Mouse (Mus musculus) CH12F3 (cell line): ENCODE measurements around the gene Cacna1a.
"Not testable (repeated sequence)": the region's sequence is repeated elsewhere in the genome, so short reads cannot be mapped to it uniquely, and the experiment has no call there.

Experiments used
- in situ Hi-C: fragments of 300-500 bp; cut with MboI; formaldehyde crosslinking; loops from 2 replicates; pipeline ENCODE4 v1.14.3; 2020; ENCODE audit warnings: low sequenced_read_pairs

The Cacna1a gene

GRCm38 (mm10) chr8:84656191-84656525 is 267.9 kb downstream of the Cacna1a start:
- in situ Hi-C loops = no loop called here

GRCm38 (mm10) chr8:84656641-84657126 is 268.4 kb downstream of the Cacna1a start:
- in situ Hi-C loops = no loop called here

DNA sequence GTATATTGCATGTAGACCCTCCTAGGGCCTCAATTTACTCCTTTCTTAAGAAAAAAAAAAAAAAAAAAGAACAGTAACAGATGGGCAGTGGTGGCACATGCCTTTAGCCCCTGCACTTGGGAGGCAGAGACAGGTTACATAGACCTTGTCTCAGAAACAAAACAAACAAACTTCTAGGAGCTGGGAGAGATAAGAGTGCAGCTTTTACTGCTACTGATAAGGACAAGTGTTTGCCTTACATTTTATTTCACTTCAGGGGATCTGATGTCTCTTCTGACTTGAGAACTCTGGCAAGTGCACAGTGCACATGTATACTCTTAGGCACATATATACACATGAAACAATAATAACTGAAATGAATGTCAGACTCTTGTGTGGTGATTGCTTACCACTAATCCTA is 269.0 kb downstream of the Cacna1a start:
- in situ Hi-C loops = no loop called here

DNA sequence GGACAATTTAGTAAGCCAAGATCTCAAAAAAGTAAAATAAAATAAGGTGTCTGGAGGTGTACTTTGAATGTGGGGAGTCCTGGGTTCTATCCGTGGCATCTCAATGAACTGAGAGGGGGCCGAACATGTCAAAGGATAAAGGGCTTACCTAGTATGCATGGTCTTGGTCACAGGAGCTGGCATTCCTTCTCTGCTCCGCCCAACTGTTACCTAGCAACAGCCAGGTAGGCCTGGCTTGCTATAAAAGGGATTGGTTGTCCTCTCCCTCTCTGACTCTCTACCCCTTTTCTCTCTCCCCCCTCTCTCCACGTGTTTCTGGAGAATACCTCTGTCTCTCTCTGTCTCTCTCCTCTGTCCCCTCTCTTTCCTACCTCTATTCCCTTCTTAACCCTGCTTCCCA is 269.4 kb downstream of the Cacna1a start:
- in situ Hi-C loops = no loop called here

GRCm38 (mm10) chr8:84658951-84659350 is 270.7 kb downstream of the Cacna1a start:
- in situ Hi-C loops = no loop called here

GRCm38 (mm10) chr8:84659936-84660818 is 271.9 kb downstream of the Cacna1a start:
- in situ Hi-C loops = no loop called here

DNA sequence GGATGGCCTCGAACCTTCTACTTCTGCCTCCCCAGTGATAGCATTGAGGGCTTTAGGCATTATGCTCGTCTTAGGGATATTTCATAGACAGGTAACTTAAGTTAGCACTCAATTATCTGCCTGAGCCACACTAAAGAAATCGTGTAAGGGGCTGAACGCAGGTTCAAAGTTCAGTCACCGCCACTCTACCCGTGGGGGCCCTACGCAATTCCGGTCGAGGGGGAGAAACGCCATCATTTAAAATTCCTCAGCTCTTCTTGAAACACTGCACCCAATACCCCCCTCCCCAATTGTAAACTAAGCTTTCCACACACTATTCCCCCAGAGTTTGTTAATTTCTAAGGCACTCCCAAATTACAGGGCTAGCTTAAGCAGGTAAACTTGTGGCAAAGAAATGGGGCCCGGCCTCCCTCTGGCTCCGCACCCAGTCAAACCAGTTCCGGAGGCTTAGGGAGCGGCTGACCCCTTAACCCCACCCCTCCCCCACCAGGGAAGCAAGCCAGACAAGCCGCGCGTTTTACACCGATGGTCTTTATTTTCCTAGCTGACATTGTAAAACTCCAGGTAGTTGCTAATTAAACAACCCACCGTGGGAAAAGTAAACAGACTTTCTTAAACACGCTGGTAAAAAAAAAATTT is 272.7 kb downstream of the Cacna1a start:
- in situ Hi-C loops = no loop called here

DNA sequence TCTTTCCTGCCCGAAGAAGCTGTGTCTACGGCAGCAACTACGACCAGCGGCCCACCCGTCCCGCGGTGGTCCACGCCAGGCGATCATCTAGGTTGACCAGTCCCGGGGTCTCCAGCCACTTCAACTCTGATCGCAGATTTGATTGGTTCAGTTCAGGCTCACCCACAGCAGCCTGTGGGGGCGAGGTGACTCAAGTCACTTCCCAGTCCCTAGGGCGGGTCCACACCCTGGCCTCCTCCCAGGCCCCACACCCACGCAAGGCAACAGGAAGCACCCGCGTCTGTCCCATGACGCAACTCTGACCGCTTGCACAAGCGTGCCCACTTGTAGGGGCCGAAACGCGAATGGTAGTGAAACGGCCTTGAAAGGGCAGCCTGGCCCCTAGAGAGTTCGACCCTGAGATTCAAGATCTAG is 273.2 kb downstream of the Cacna1a start:
- in situ Hi-C loops = no loop called here

DNA sequence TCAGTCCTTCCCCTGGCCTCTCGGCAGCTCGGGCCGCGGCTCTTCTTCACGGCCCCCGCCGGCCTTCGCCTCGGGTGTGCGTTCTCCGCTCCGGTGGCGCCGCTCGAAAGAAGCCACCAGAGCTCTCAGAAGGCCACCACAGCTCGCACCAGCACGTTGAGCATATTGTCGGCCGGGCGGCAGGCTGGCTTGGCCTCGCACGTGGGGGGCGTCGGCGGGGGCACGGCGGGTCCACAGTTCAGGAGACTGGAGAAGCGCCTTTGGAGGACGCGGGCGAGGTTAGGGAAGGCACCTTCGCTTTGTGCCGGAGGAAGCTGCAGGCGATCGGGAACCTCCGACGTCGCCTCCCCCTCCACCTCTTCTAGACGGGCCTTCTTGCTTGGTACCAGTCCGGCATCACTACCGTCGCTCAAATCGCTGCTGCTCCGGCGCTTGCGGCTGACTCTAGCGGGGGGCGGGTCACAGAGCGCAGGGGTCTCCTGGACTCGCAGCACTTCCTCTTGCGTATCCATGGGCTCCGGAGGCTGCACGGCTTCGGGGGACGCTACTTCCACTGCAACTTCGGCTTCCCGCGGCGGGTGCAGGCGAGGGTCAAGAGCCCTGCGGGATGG is 273.8 kb downstream of the Cacna1a start:
- in situ Hi-C loops = no loop called here

- in situ Hi-C loops = no loop called here
These were observed 274.4 kb downstream of the Cacna1a start, which contains the start of gene Ier2 for GRCm38 (mm10) chr8:84662581-84663065. Ier2 (minus strand) TSS chr8:84662852.

GRCm38 (mm10) chr8:84663483-84664327 is 275.5 kb downstream of the Cacna1a start:
- in situ Hi-C loops = no loop called here

DNA sequence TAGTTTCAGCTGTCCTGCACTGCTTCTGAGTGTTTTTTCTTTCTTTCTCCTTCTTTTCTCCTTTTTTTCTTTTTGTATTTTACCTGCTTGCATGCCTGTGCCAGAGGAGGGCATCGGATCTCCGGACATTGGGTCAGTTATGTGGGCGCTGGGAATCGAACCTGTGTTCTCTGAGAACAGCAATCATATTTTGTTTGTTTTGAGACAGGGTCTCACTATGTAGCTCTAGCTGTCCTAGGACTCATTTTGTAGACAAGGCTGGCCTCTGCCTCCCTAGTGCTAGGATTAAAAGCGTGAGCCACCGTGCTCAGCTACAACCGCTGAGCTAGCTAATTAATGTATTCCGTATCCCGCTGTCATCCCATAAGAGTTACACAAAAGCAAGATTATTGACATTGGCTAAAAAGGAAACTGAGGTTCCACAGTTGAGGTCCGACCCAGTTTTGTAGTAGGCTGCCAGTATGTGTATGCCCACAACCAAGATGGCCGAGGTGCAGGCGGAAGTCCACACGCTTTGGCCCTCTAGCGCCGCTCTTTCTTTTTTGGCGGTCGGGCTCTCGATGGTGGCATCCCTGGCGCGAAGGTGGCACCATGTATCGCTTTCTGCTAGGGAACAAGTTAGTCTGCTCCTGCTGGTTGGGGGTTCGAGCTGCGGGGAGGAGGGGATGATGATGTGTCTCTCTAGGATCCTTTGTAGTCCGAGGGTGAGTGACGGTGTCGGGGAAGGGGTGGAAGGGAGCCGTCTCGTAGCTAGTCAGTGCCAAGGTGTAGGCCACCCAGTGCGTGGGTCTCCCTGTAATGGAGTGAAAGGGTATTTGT is 276.5 kb downstream of the Cacna1a start:
- in situ Hi-C loops = no loop called here

DNA sequence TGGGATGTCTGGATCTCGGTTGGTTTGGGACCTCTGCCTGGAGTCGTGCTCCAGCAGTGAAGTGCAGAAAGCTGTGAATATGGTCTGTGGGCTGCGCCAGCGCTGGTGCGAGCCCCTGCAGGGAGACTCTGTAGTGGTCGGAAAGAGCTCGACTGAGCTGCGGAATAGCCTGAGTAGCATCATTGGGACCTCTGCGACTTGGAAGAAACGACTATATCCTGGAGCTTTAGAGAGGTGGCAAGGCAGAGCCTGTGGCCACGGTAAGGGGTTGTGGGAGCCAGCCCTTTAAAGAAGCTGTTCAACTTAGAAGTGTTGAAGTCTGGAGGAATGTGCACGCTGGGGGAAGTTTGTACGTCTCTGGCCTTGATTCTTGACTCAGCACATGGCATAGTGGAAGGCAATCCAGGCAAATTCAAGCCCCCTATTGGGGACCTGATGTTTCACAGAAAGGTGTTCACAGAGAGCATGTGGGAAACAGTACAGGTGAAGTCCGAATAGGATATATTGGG is 277.2 kb downstream of the Cacna1a start:
- in situ Hi-C loops = no loop called here

GRCm38 (mm10) chr8:84668081-84668480 is 279.8 kb downstream of the Cacna1a start:
- in situ Hi-C loops = no loop called here

DNA sequence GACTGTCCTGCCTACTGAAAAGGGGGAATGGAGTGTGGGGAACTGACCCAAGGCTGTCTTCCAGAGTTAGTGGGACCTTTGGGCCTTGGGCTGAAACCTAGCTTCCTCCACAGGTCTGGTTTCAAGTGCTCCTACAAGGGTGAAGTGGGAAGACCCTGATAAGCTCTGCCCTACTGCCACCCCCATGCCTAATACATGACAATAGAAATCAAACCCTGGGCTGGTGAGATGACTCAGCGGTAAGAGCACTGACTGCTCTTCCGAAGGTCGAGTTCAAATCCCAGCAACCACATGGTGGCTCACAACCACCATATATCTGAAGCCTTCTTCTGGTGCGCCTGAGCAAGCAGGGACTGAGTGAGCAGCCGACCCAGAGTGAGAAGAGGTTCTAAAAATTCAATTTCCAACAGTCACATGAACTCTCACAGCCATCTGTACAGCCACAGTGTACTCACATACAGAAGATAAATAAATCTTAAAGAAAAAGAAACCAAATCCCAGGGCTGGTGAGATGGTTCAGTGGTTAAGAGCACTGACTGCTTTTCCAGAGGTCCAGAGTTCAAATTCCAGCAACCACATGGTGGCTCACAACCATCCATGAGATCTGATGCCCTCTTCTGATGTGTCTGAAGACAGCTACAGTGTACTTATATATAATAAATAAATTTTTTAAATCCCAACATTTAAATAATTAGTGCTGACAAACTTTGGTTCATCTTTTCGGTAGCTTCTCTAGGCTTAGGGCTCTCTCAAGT is 280.7 kb downstream of the Cacna1a start:
- in situ Hi-C loops = no loop called here

GRCm38 (mm10) chr8:84670295-84671006 is 282.2 kb downstream of the Cacna1a start:
- in situ Hi-C loops = not testable (repeated sequence)

DNA sequence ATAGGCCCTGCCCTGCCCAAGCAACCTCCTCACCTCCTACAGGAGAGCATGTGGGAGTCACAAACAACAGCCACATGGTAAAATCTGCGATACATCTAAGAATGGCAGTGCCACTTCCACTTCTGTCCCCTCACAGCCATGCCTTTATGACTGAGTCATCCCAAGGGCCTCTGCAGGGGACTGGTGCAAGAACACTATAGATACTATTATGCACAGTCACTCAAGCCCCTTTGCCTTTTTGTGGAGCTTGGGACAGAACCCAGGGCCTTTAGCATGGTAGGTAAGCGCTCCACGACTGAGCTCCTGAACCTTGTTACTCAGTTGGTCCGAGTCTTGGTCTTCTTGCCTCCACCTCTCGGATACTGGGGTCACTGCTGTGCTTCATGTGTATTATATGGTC is 289.1 kb downstream of the Cacna1a start:
- in situ Hi-C loops = no loop called here

GRCm38 (mm10) chr8:84681476-84681875 is 293.2 kb downstream of the Cacna1a start:
- in situ Hi-C loops = no loop called here
